Mouse (Mus musculus) liver, adult 2 months (tissue): ENCODE data around the gene Acp5.

ENCODE experiments used
- CTCF ChIP-seq: fragments of 200-500 bp; IDR thresholded peaks from 2 replicates; pipeline ENCODE4 v1.5.1; 2011; ENCODE audit warnings: low read depth, low read length, control low read depth
- POLR2A ChIP-seq: fragments of 200-500 bp; IDR thresholded peaks from 2 replicates; pipeline ENCODE4 v1.6.1; 2011; ENCODE audit warnings: low read length, control low read depth; ENCODE audit not compliant: insufficient read depth; ENCODE audit errors: extremely low read depth

GRCm38 (mm10) chr9:22132220-22132619 is 3.3 kb downstream of the Acp5 start:
- TF ChIP-seq CTCF (no peak), POLR2A (no peak)
